Mouse (Mus musculus): ENCODE results near the gene Gm21964.

The Gm21964 gene

DNA sequence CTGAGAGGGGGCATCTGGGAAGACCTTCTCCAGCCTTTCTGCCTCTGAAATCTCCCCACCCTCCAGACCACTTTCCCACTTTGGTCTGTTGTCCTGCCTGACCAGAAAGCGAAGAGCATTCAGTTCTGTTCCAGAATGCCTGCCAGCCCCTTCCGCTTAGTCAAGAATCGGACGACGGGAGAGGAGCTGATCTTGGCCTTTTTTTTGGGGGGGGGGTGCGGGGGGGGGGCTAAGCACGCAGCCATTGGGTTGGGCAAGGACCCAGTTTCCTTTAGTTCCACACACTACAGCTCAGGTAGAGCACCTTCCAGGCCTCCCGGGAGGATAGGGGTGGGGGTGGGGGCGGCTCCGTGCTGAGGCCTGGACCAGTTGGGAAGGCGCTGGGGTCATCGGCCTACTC is at the start of gene Gm21964:
TSS of gene Gm21964 (plus strand) at position 301 of the 400 bp plus-strand sequence.
- DNase-seq, result no peak

DNA sequence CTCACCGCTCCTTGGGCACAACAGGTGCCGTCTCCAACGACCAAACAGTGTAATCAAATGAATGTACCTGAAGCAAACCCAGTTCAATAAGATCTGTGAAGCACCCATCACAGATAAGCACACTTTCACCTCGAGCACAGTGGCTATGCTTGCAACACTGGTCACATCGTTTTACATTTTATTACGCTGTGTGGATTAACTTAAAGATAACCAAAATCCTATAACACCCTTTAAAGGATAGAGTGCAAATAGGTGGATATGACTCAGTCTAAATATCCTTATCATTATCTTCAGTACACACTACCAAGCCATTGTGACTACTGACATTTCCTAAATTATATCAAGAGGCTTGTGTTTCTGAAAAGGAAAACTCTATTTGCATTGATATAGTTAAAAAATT is 49.8 kb upstream of the Gm21964 start:
- no peak for DNase-seq

DNA sequence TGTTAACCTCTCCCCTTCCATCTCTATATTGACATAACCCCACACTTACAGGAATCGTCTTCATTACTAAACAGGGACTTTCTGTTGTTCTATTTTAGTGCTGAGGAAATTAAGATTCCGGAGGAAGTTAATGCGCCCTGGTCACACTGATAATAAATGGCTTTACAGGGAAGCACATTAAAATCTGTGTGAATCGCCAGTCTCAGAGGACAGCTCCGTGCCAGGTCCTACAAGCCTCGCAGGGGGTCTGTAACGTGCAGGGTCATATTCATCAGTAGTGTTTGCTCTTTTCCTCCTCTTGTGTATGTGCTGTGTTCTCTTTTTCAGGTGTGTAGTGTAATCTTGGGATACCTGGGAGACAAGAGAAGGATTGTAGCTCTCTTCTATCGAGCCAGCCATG is 42.8 kb upstream of the Gm21964 start:
- no peak for DNase-seq

DNA sequence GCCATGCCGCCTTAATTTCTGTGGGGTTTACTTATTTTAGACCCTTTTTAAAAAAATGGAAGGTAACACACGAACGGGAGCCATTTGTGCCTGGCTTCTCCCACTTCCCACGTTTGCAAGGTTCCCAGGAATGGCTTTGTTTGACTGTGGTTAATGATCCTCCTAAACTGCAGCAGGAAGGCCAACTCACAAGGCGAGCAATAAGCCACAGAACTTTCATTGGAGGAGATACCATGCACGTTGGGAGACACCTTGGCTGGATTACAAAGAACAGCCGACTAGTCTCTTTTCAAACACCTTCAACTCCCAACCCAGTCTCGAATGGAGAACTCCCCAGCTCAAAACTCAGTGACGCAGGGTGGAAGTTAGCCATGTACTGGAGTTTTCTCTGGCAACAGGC is 36.8 kb upstream of the Gm21964 start:
- DNase-seq, result no peak

DNA sequence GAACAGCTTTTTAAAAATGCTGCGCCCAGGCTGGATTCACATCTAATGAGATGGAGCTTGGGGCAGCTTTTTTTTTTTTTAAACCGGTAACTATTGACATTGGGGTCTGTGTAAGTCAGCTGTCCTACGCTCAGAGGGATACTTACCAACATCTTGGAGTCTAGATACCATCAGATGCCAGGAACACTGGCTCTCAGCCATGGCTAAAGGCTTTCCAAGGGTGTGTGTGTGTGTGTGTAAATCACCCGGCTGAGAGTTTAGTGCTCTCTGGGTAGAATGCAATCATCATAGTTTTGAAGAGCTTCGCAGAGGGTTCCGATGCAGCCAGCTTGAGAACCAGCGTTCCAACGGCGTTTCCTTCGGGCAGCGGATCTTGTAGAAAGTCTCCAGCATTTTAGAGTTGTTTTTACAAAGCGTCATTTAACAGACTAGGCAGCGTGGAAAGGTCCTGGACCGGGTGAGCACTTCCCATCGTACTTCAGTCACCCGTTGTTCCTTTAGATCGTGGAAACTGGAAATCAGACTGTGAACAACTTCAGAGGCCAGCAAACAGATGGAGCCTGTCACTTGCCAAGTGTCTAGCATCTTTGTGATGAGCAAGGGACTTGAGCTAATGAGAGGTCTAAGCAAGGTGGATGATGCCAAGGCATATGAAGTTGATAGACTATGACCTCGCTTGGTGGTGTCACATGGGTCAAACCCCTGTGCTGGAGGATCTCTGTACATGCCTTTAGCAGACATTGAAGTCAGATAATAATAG is 36.2 kb upstream of the Gm21964 start:
- no peak for DNase-seq

DNA sequence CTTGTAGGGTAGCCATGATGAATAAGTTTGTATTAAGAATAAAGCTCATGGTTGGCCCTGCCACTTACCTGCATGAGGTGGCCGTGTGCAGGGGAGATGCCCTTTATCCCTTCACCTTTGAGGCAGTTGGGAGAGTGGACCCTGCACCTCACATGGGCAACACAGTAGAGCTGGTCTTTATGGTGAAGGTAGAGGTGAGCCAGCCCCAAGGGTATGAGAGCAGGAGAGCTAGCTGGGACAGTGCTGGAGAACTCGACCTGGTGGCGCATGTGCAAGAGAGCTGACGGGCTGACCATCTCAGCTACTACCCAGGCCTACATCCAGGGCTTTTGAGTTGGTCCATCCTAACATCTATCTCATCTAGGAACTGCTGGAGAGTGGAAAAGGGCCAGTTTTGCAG is 35.3 kb upstream of the Gm21964 start:
- DNase-seq, result no peak

DNA sequence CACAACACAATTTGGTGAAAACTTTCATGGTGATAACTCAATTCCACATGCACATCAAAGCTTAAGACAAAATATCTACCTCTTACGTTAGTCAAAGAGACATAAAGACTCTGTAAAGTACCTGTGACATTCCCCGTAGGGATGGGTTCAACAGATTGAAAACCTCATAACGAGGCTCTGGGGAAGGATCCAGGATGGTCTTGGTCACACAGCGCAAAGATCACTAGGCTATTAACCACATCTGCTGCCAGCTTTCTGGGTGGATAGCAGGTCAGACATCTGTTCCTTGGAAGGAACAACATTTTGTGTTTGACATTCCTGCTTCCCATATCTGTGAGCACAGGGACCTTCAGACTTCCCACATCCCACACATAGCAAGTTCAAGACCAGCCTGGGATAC is 31.3 kb upstream of the Gm21964 start:
- no peak for DNase-seq

DNA sequence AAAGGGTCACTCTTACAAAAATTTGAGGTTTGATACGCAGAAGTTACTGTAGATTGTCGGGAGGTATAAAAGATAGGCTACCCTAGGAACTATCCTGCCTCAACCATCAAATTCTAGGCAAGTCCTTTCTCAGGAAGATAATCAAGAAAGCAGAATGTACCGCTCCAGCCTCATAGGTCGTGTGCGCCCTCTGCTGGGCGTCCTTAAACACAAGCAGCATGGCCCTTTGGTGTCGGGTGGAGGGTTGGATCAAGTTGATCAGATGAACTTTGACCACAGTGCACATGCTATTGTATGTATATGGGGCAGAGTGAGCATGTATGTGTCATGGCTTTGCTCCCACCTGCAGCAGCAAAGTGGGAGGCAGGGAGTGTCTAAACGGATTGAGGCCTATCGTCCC is 29.4 kb upstream of the Gm21964 start:
- peak; percentile 12 to 20 for DNase-seq

DNA sequence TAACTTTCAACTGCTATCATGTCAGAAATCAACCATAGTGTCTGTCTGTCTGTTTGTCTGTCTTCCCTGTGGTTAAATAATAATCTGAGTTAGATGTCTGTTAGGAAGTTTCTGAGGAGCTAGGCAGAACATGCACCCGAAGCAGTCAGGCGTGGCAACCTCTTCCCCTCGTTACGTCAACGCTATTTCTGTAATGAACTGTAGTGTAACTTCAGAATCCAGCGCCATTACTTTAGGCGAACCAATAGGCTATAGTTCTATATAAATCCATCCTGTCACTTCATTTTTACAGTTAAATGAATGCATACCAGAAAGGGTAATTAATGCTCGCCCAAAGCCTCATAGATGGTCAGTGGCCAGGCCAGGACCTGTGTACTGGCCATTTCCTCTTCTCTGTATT is 26.5 kb upstream of the Gm21964 start:
- no peak for DNase-seq

DNA sequence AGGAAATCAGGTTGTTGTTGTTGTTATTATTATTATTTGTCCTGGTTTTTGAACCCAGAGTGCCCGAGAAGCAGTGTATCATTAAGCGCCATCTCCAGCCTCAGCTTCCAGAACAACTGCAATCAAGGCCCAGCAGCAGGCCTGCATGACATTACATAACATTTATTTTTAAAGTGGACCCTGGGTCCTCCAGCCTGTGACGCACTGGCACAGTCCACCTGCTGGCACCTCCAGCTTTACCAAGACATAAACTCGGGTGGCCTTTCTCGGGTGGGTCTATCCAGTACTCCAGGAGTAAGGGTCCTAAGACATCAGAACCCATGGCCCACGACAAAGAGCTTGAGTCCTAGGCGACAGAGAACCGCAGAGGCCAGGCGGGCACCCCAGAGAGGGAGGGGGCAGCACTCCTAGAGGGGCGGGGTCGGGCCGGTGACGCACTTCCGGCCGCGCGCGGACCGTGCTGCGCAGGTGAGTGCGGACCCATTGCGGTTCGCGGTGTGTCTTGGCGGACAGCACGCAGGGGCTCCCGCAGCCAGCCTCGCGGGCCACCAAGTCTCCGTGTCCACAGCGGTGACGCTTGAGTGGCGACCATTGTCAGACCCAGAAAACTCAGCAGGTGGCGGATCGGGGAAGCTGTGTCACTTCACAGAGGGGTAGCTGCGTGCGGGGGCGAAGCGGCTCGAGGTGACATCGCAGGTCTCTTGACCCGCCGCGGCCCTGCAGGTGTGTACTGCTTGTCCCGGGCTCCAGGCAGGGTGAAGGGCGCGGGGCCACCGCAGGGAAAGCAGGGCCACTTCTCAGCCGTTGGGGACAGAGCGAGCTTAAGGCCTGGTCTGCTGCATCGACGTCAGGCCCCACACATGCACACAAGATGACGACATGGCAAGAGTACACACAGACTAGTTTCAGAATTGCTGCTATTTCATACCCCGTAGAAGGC is 21.5 kb upstream of the Gm21964 start, which contains the start of gene Zfp612:
TSS of gene Zfp612 (plus strand) at position 465 of the 940 bp plus-strand sequence.
- DNase-seq, result peak; percentile 33 to 35

DNA sequence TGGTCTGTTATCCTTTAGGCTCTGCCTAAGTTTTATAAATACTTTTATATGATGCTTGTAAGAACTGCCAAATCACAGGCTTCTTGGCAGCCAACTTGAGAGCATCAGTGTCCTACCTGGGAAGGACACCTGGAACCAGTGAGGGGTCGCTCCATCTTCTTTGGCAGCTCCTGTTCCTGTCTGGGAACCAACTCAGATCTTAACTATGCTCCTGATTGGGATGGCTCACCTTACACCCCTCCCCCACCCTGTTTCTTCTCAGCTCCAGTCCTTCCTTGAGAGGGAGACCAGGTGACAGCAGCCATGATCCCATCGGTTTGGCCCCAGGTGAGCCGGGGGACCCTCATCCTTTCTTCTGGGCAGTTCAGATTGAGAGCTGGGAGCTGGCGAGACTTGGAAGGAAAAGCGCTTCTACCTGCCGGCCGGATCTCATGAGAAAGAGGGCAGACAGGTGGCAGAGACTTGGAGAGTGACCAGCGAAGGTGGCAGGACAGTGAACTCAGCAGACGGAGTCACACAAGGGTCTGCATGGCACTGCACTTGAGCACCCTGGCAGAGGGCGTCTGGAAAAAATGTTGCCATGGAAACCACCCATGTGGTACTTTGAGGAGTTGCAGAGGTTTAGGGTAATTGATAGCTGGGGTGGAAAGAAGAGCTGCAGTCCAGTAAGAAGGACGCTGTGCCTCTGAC is 18.4 kb upstream of the Gm21964 start:
- DNase-seq, result no peak

DNA sequence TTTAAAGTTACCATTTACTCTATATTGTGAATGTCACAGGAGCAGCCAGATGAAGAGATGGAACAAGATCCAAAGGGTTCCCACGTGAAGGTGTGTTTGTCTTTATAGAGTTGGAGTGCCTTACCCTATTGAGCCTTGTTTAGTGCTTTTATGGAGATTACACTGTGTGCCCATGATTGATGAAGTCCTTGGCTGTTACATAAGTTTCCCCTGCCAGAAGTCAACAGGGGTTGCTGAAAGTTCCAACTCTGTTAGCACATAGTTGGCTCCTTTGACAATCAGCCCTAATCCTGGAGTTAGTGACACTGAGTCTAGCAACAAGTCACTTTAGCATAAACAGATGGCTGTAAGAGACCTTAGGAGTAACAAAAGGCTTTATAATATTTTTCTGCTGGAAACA is 9.1 kb upstream of the Gm21964 start:
- no peak for DNase-seq

DNA sequence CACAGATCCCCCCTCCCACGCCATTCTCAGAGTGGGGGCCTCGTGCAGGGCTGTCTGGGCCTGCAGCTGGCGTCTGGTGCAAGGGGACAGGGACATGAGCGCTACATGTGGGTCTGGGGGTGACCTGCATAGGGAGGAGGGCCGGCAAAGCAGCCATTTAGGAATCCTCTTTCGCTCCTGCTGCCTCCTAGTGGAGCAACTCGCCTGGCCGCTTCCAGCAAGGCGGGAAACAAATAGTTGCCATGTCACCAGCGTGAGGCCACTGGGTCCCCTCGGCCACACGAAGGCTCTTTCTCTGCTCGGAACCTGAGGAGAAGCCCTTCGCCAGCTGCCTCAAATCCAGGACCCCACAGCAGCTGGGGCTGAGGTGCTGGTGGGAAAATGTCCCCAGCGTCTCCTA is 669 bp downstream of the Gm21964 start:
- DNase-seq, result no peak

DNA sequence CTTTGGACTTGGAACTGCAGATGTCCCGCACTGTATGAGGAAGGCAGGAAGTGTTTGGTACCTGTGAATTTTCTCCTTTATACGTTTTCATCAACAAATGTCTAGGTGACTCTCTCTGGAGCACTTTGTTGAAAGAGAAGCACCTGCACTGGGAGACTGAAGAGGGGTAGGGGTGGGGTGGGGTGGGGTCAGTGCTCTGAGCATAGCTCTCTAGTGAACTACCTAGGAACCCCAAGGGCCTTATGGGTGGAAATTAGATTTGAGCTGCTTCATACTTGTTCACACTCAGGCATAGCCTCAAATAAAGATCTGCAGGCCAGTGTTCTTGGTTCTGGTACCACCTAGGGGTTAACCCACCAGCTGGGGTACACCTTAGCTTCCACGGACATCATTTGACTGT is 1.6 kb downstream of the Gm21964 start, which contains the start of gene Gm17720:
TSS of gene Gm17720 (minus strand) at position 101 of the 400 bp plus-strand sequence.
- no peak for DNase-seq

DNA sequence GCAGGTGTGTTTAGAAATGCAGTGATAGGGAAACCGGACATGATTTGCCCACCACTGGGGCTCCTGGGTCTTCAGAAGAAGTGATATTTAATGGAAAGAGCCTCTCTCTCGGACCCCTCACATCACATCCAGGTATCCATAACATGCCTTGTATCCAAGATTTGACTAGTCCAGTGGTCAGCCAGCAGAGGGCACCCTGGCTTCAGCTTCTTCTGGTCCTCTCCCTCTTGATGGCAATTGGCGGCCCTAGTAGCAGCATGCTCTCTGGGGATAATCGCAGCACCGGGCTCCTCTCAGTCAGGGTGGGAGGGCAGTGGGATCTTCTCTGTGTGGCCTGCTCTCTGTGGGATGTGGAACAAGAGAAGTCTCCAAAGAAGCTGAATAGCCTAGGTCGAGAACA is 18.7 kb downstream of the Gm21964 start:
- no peak for DNase-seq

DNA sequence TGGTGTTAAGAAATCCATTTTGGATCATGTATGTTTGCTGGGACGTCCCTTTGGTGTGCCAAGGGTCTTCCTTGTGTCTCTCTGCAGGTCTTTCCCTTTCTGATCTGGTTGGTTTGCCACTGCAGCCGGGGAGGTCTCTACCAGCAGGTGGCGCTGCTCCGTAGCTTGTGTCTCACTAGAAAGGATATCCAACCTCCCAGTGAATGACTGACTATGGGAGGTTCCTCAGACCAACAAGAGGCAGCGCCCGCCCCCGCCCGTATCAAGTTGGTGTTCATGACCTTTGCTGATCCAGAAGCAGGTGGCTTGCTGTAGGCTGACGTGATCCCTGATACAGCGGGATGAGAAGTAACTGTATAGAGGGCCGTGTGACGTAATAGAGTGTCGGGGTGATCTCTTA is 29.5 kb downstream of the Gm21964 start:
- DNase-seq, result peak; percentile 42

DNA sequence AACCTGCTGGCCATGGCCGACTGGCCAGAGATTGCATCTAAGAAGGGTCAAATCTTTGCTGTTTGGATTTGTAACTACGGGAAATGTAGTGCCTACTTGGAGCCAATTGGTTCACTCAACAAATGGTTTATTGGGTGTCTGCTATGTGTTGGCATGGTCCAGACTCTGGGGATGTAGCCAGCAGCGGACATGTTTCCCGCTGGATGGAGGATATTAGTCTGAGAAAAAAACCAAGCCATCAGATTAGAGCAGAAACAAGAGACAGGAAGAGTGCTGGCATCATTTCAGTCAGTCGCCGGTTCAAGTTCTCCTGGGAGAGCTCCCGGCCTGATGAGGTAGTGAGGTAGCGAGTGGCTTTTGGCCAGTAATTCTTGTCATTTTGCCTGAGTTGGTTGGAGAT is 33.2 kb downstream of the Gm21964 start:
- DNase-seq, result no peak

DNA sequence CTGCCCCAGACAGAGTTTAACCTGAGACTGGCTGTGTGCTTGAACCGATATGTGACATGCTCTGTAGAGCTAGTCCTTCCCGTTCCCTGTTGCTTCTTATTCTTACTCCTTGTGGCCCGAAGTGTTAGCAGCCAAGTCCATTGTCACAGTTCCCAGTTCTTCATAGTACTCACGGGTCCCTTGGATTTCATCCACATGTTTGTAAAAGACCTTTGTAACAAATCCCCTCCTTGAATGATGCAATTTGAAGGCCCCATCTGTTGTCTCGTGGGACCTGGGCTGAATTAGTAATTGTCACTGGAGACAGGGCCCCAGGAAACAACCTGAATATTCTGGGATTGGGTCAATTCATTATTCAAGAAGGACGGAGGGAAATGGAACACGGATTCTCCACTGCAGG is 34.5 kb downstream of the Gm21964 start:
- DNase-seq, result no peak

DNA sequence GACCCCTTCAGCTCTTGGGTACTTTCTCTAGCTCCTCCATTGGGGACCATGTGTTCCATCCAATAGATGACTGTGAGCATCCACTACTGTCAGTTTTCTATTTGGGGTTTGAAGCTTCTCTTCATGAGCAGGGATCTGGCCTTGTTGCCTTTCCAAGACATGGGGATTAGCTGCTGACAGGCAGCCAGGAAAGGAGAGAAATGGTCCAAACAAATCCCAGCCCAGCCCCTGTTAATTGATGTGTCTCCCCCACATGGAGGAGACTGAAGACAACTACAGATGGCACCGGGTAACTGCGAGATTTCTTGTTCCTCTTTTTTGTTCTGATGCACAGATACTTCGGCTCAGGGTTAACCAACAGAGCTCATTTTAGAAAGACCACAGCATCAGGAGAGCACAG is 39.1 kb downstream of the Gm21964 start:
- DNase-seq, result no peak

DNA sequence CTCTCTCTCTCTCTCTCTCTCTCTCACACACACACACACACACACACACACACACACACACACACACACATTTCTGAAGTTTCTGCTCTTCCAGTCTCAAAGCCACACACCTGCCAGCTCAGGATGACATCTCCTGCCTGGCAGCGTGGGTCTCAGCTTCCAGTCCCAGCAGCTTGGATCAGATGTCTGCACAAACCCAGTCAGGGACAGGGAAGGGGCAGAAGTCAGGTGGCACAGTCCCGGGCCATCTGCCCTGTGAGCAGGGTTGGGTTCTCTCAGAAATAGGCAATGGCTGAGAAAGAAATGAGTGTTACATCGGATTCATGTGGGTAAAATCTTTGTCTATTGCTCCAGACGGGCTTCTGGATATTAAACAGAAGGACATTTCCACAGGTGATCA is 39.8 kb downstream of the Gm21964 start:
- no peak for DNase-seq

DNA sequence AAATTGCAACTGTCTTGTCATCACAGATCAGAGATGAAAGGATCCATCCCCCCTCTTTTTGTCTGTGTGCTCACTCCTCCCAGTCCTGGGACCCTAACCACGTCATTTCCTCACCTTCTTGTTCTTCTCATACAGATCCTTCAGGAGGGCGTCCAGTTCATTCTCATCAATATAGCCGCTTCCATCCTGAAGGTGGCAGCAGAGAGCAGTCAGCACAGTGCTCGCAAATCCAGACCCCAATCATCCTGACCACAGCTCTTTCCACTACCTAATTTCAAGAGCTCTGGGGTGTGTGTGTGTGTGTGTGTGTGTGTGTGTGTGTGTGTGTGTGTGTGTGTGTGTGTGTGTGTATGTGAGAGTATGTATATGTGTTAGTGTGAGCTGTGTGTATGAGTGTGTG is 44.5 kb downstream of the Gm21964 start:
- DNase-seq, result peak in 1 of 2 experiments; percentile 12

DNA sequence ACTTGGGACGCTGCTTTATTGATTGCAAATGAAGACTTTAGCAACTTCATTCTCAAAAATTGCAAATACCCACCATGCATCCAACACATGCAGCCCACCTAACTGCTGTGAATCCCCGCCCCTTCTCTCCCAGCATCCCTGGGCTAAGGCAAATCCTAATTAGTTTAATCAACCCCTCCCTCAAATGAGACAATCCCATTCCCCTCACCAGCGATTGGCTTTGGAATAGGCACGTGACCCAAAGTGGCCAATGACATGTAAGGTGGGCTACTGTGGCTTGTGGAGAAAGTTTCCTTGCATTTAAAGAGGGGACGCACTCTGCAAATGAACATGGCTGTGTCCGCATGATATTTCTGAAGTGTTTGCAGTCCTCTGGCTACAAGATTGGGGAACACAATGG is 51.9 kb downstream of the Gm21964 start:
- no peak for DNase-seq
